Mouse (Mus musculus) kidney, postnatal 0 days (tissue): ENCODE data around the gene Sptbn1. TPM values are rescaled to one million over a fixed set of nuclear protein-coding genes. Genes with fewer than 3 reads are reported as not detected.

Experiments
- ATAC-seq: fragments of 200-750 bp; cut with Nextera tagmentation; replicated peaks from 2 replicates; pipeline ENCODE4 v1.8.0; 2017; ENCODE audit warnings: low read depth, moderate number of reproducible peaks, moderate TSS enrichment, moderate library complexity; ENCODE audit not compliant: low FRiP score
- DNase-seq: peaks from one replicate; pipeline ENCODE4 v3.0.0-alpha.2; 2016; ENCODE audit warnings: low spot score
- H3K27ac ChIP-seq: fragments of 300-500 bp; sonication (generic); 2 replicates; pipeline ENCODE4 v1.5.1; 2014; ENCODE audit warnings: mild to moderate bottlenecking
- H3K27me3 ChIP-seq: fragments of 300-500 bp; sonication (generic); 2 replicates; pipeline ENCODE4 v1.6.1; 2014; ENCODE audit warnings: low read length, mixed read lengths; ENCODE audit not compliant: insufficient read depth
- H3K36me3 ChIP-seq: fragments of 300-500 bp; sonication (generic); 2 replicates; pipeline ENCODE4 v1.6.1; 2014; ENCODE audit warnings: low read length, mixed read lengths; ENCODE audit not compliant: insufficient read depth
- H3K4me1 ChIP-seq: fragments of 300-500 bp; sonication (generic); replicated peaks from 2 replicates; pipeline ENCODE4 v1.6.1; 2014; ENCODE audit warnings: antibody characterized with exemption, low read length, mixed read lengths; ENCODE audit not compliant: insufficient read depth
- H3K4me2 ChIP-seq: fragments of 300-500 bp; sonication (generic); 2 replicates; pipeline ENCODE4 v1.6.1; 2014; ENCODE audit warnings: mild to moderate bottlenecking, low read length, moderate library complexity, mixed read lengths
- H3K4me3 ChIP-seq: fragments of 300-500 bp; sonication (generic); replicated peaks from 2 replicates; pipeline ENCODE4 v1.5.1; 2014; ENCODE audit warnings: low read depth, low read length
- H3K9ac ChIP-seq: fragments of 300-500 bp; sonication (generic); 2 replicates; pipeline ENCODE4 v1.6.1; 2014; ENCODE audit warnings: low read depth, low read length
- H3K9me3 ChIP-seq: fragments of 300-500 bp; sonication (generic); replicated peaks from 2 replicates; pipeline ENCODE4 v1.6.1; 2016; ENCODE audit warnings: low read length, inconsistent platforms, mixed read lengths
- CTCF ChIP-seq: IDR thresholded peaks from 2 replicates; pipeline ENCODE4 v1.5.1; 2016; ENCODE audit warnings: antibody characterized with exemption, low read depth, mild to moderate bottlenecking, moderate library complexity
- WGBS: fragments of 180-500 bp; shearing (Covaris S2); extraction: QIAGEN DNeasy Blood & Tissue Kit; methylation state at CpG from one replicate; pipeline ENCODE4 v1.1.7; 2014; 5-methylcytosine and 5-hydroxymethylcytosine counted together
- polyA plus RNA-seq: library from polyadenylated mRNA; unstranded; fragments of >200 nt; fragmentation: Nextera tagmentation; extraction: Ambion mirVana; gene quantifications from 2 replicates; pipeline ENCODE4 v1.2.1, GENCODE M21; 2015

Sptbn1 gene
- polyA plus RNA-seq, 1 experiment from 2014 or later, result 119 TPM

GRCm38 (mm10) chr11:30139165-30139826 is 128.7 kb downstream of the Sptbn1 start:
- H3K9me3 ChIP-seq, result no peaks in the 10 kb centered on the region
- no peak for ATAC-seq
- WGBS, result 63% methylated on average over 17 of the region's 17 CpGs
- no peak overlapping the region for H3K9ac ChIP-seq
- H3K4me3 ChIP-seq, result no peak overlapping the region
- H3K27ac ChIP-seq, result no peak overlapping the region
- no peaks in the 10 kb centered on the region for H3K4me1 ChIP-seq
- H3K27me3 ChIP-seq, result no peaks in the 10 kb centered on the region
- H3K36me3 ChIP-seq, result peaks cover 83% of the 10 kb centered on the region
- no peak for TF ChIP-seq CTCF
- no peak for DNase-seq
- H3K4me2 ChIP-seq, result no peak overlapping the region

- H3K9me3 ChIP-seq, result no peaks in the 10 kb centered on the region
- H3K27me3 ChIP-seq, result no peaks in the 10 kb centered on the region
- H3K36me3 ChIP-seq, result peaks cover 93% of the 10 kb centered on the region
- no peak overlapping the region for H3K4me2 ChIP-seq
- ATAC-seq, result no peak
- H3K4me1 ChIP-seq, result no peaks in the 10 kb centered on the region
- H3K27ac ChIP-seq, result no peak overlapping the region
- TF ChIP-seq CTCF, result no peak
- H3K4me3 ChIP-seq, result no peak overlapping the region
- WGBS, result 54% methylated on average over 12 of the region's 12 CpGs
- no peak overlapping the region for H3K9ac ChIP-seq
- no peak for DNase-seq
These were observed 130.9 kb downstream of the Sptbn1 start for GRCm38 (mm10) chr11:30137081-30137480.

- ATAC-seq, result no peak
- no peak for TF ChIP-seq CTCF
- H3K9me3 ChIP-seq, result no peaks in the 10 kb centered on the region
- H3K9ac ChIP-seq, result no peak overlapping the region
- H3K27me3 ChIP-seq, result no peaks in the 10 kb centered on the region
- DNase-seq, result no peak
- H3K36me3 ChIP-seq, result peaks cover 87% of the 10 kb centered on the region
- H3K27ac ChIP-seq, result no peak overlapping the region
- H3K4me1 ChIP-seq, result no peaks in the 10 kb centered on the region
- WGBS, result 58% methylated on average over 1 of the region's 1 CpGs
- no peak overlapping the region for H3K4me2 ChIP-seq
- no peak overlapping the region for H3K4me3 ChIP-seq
These were observed 133.9 kb downstream of the Sptbn1 start for GRCm38 (mm10) chr11:30134058-30134457.

- Histone ChIP-seq H3K4me1 (no peaks in the 10 kb centered on the region), H3K4me2 (no peak overlapping the region), H3K9me3 (no peaks in the 10 kb centered on the region), H3K27me3 (no peaks in the 10 kb centered on the region), H3K27ac (no peak overlapping the region), H3K36me3 (peaks cover 86% of the 10 kb centered on the region), H3K9ac (no peak overlapping the region), H3K4me3 (no peak overlapping the region)
- DNase-seq, result no peak
- ATAC-seq, result no peak
- WGBS, result 91% methylated on average over 6 of the region's 6 CpGs
- no peak for TF ChIP-seq CTCF
These were observed 135.4 kb downstream of the Sptbn1 start for GRCm38 (mm10) chr11:30132581-30132980.

GRCm38 (mm10) chr11:30131640-30132039 is 136.3 kb downstream of the Sptbn1 start:
- WGBS, result 70% methylated on average over 4 of the region's 4 CpGs

DNA sequence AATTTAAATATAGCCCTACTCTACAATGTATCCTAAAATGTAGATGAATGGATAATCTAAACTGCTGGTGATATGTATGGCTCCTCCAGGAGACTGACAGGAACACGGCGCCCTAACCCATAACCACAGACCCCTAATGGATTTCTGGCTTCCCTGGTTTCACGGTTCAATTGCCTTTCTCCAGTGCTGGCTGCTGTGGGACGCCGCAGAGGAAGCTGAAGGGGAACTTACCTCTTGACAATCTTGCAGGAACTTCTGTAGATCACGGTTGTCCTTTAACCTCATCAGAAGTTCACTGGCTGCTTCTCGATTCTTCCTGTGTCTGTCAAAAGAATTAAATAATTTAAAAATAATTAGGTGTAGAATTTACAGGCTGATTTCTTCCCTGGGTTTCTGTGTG is 138.6 kb downstream of the Sptbn1 start:
- Histone ChIP-seq H3K27ac (no peak overlapping the region), H3K9me3 (no peaks in the 10 kb centered on the region), H3K4me1 (no peaks in the 10 kb centered on the region), H3K4me3 (no peak overlapping the region), H3K4me2 (no peak overlapping the region), H3K36me3 (peaks cover 79% of the 10 kb centered on the region), H3K9ac (no peak overlapping the region), H3K27me3 (no peaks in the 10 kb centered on the region)
- no peak for ATAC-seq
- no peak for DNase-seq
- no peak for TF ChIP-seq CTCF
- WGBS, result 81% methylated on average over 7 of the region's 7 CpGs

More at GRCm38 (mm10) chr11:30131640-30132039, 136.3 kb downstream of the Sptbn1 start:
- Histone ChIP-seq H3K27ac (no peak overlapping the region), H3K9ac (no peak overlapping the region), H3K36me3 (peaks cover 84% of the 10 kb centered on the region), H3K27me3 (no peaks in the 10 kb centered on the region), H3K4me1 (no peaks in the 10 kb centered on the region), H3K4me3 (no peak overlapping the region), H3K4me2 (no peak overlapping the region), H3K9me3 (no peaks in the 10 kb centered on the region)
- TF ChIP-seq CTCF, result no peak
- DNase-seq (no peak), ATAC-seq (no peak)

DNA sequence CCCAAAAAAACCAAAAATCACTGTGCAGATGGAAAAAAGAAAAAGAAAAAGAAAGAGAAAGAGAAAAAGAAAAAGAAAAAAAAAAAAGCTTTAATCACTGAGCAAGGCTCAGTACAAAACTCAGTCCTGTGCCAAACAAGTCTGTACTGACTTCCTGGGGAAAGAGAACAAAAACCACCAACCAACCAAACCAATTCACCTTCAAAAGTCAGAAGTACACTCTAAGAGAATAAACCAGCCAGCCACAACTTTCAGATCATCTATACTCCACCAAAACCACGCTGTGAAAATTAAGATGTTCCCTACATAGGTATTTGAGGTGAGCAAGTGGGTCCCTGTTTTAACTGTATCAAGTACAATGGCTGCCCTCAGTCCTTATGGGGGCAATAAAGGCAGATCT is 141.1 kb downstream of the Sptbn1 start:
- Histone ChIP-seq H3K9ac (no peak overlapping the region), H3K4me1 (no peaks in the 10 kb centered on the region), H3K36me3 (peaks cover 78% of the 10 kb centered on the region), H3K4me2 (no peak overlapping the region), H3K4me3 (no peak overlapping the region), H3K27ac (no peak overlapping the region), H3K27me3 (no peaks in the 10 kb centered on the region), H3K9me3 (no peaks in the 10 kb centered on the region)
- DNase-seq, result no peak
- no peak for TF ChIP-seq CTCF
- 100% methylated on average over 1 of the region's 1 CpGs for WGBS
- ATAC-seq, result no peak
